11 mouse cellular contexts compared by ENCODE assay signal in genomic region chr7:142720725-142721124, GRCm38 (mm10). TPM values are rescaled to one million over a fixed set of nuclear protein-coding genes. Genes with fewer than 3 reads are reported as not detected.
DNase-seq lines count a peak whose midpoint lies in the region; ATAC-seq and TF ChIP-seq lines count a peak whose summit lies in the region.
"Had no signal": no experiment of that assay in that cellular context is flagged by ENCODE, and none has a peak within 500 bp of the region (broad histone marks: within the 10 kb centered on the region; RNA-seq: fewer than 3 reads in every experiment).

No protein-coding gene starts in this region.

- no peak for TF ChIP-seq CTCF in thymus, adult 2 months (IDR thresholded peaks at IDR 0.05; ENCODE audit: borderline replicate concordance, control insufficient read depth, extremely low read depth, insufficient read depth, low read length, poor library complexity)

- H3K36me3 ChIP-seq in hindbrain, embryonic 14.5 days (replicated peaks; ENCODE audit: control insufficient read depth, insufficient read depth) = no peaks in the 10 kb centered on the region
- no peaks in the 10 kb centered on the region for H3K36me3 ChIP-seq in hindbrain, embryonic 12.5 days
- no peaks in the 10 kb centered on the region for H3K36me3 ChIP-seq in thymus, adult 2 months (ENCODE audit: control insufficient read depth, insufficient read depth, low read length)

- no peak overlapping the region for H3K27ac ChIP-seq in hindbrain, embryonic 14.5 days
- H3K27ac ChIP-seq in hindbrain, embryonic 12.5 days = no peak overlapping the region
- H3K27ac ChIP-seq in thymus, adult 2 months (ENCODE audit: control insufficient read depth, insufficient read depth, low read length) = no peak overlapping the region

- peak; percentile 68 for DNase-seq in hindbrain, embryonic 14.5 days (ENCODE audit: low spot score)
- DNase-seq in thymus, adult 2 months = peak; percentile 34
- no peak for DNase-seq in thymus, adult 18-20 months
- peak; percentile 53 to 57 for DNase-seq in adrenal gland, postnatal 36 days
- peak; percentile 52 for DNase-seq in kidney, postnatal 10 days
- DNase-seq in retina, adult 2 months (ENCODE audit: low read depth, low spot score) = peak; percentile 15

- no peak overlapping the region for H3K4me3 ChIP-seq in hindbrain, embryonic 14.5 days (replicated peaks; ENCODE audit: low read length)
- H3K4me3 ChIP-seq in hindbrain, embryonic 12.5 days = no peak overlapping the region
- no peak overlapping the region for H3K4me3 ChIP-seq in thymus, adult 2 months (ENCODE audit: control insufficient read depth, insufficient read depth, low read length)

- no peak for TF ChIP-seq POLR2A in thymus, adult 2 months (IDR thresholded peaks at IDR 0.05; ENCODE audit: control insufficient read depth, extremely low read depth, insufficient read depth, low read length, poor library complexity)

- no peaks in the 10 kb centered on the region for H3K9me3 ChIP-seq in hindbrain, embryonic 14.5 days (ENCODE audit: control insufficient read depth, low read length)
- no peaks in the 10 kb centered on the region for H3K9me3 ChIP-seq in hindbrain, embryonic 12.5 days (replicated peaks)

- H3K4me1 ChIP-seq in hindbrain, embryonic 14.5 days (replicated peaks; ENCODE audit: control insufficient read depth, insufficient read depth, low read length) = no peaks in the 10 kb centered on the region
- H3K4me1 ChIP-seq in hindbrain, embryonic 12.5 days = no peaks in the 10 kb centered on the region
- no peaks in the 10 kb centered on the region for H3K4me1 ChIP-seq in thymus, adult 2 months (replicated peaks; ENCODE audit: control insufficient read depth, insufficient read depth, low read length)

- no peak overlapping the region for H3K9ac ChIP-seq in hindbrain, embryonic 14.5 days
- H3K9ac ChIP-seq in hindbrain, embryonic 12.5 days = no peak overlapping the region

- H3K4me2 ChIP-seq in hindbrain, embryonic 14.5 days (replicated peaks) = no peak overlapping the region
- H3K4me2 ChIP-seq in hindbrain, embryonic 12.5 days (replicated peaks) = no peak overlapping the region

- H3K27me3 ChIP-seq in hindbrain, embryonic 14.5 days (ENCODE audit: control insufficient read depth, insufficient read depth, low read length) = no peaks in the 10 kb centered on the region
- no peaks in the 10 kb centered on the region for H3K27me3 ChIP-seq in hindbrain, embryonic 12.5 days
- no peaks in the 10 kb centered on the region for H3K27me3 ChIP-seq in thymus, adult 2 months (ENCODE audit: control insufficient read depth, insufficient read depth, low read length)

- WGBS in hindbrain, embryonic 14.5 days = 2% methylated on average over 2 of the region's 2 CpGs
- WGBS in hindbrain, embryonic 12.5 days = 4% methylated on average over 2 of the region's 2 CpGs
- WGBS in thymus, adult 2 months = 3% methylated on average over 2 of the region's 2 CpGs

- no peak for ATAC-seq in hindbrain, embryonic 14.5 days (ENCODE audit: low FRiP score)
- ATAC-seq in hindbrain, embryonic 12.5 days (ENCODE audit: low FRiP score) = no peak
- no peak for ATAC-seq in erythroid progenitor cell, adult 5-6 weeks (replicated peaks; ENCODE audit: low FRiP score, poor library complexity, severe bottlenecking)

RNA-seq across cellular contexts. Expression of gene Ins2, which starts 22.5 kb away (rescaled TPM):
- polyA plus RNA-seq in hindbrain, embryonic 14.5 days (2014; fragmentation: Nextera tagmentation; extraction: Ambion mirVana) = 3.1 and 4.0 TPM in 2 replicates
- polyA plus RNA-seq in hindbrain, embryonic 12.5 days (2016; fragmentation: Nextera tagmentation; extraction: Ambion mirVana) = 0.60 TPM in 1 of 2 replicates, not detected in the other
- 4.2 and 6.6 TPM in 2 replicates for polyA plus RNA-seq in thymus, adult 2 months (2012; rRNA removed)
- not detected for total RNA-seq in adrenal gland, postnatal 36 days (2021)
- total RNA-seq in erythroid progenitor cell, adult 5-6 weeks (2015; ENCODE audit: low replicate concordance) = not detected in 2 replicates
- not detected in 2 replicates for total RNA-seq in erythroid progenitor cell, adult 5-6 weeks (2017; ENCODE audit: low replicate concordance)
- polyA plus RNA-seq: frontal cortex, adult 2 months; stomach, embryonic 14.5 days had no signal

RNA-seq across cellular contexts. Expression of gene Gm49394, which starts 51.0 kb away (rescaled TPM):
- not detected in 2 replicates for polyA plus RNA-seq in hindbrain, embryonic 14.5 days (2014; fragmentation: Nextera tagmentation; extraction: Ambion mirVana)
- polyA plus RNA-seq in hindbrain, embryonic 12.5 days (2016; fragmentation: Nextera tagmentation; extraction: Ambion mirVana) = not detected in 2 replicates
- polyA plus RNA-seq in thymus, adult 2 months (2012; rRNA removed) = 0.04 and 0.11 TPM in 2 replicates
- total RNA-seq in adrenal gland, postnatal 36 days (2021) = not detected
- not detected in 2 replicates for total RNA-seq in erythroid progenitor cell, adult 5-6 weeks (2015; ENCODE audit: low replicate concordance)
- not detected in 2 replicates for total RNA-seq in erythroid progenitor cell, adult 5-6 weeks (2017; ENCODE audit: low replicate concordance)
- polyA plus RNA-seq: liver, embryonic 16.5 days; stomach, embryonic 14.5 days had no signal

RNA-seq across cellular contexts. Expression of gene Igf2, which starts 54.1 kb away (rescaled TPM):
- polyA plus RNA-seq in hindbrain, embryonic 14.5 days (2014; fragmentation: Nextera tagmentation; extraction: Ambion mirVana) = 141 and 194 TPM in 2 replicates
- polyA plus RNA-seq in hindbrain, embryonic 12.5 days (2016; fragmentation: Nextera tagmentation; extraction: Ambion mirVana) = 323 and 363 TPM in 2 replicates
- 7.5 and 13.8 TPM in 2 replicates for polyA plus RNA-seq in thymus, adult 2 months (2012; rRNA removed)
- 1 to 10 TPM; 8.1 to 9.0 TPM for total RNA-seq in adrenal gland, postnatal 36 days (2021)
- not detected in 2 replicates for total RNA-seq in erythroid progenitor cell, adult 5-6 weeks (2015; ENCODE audit: low replicate concordance)
- total RNA-seq in erythroid progenitor cell, adult 5-6 weeks (2017; ENCODE audit: low replicate concordance) = not detected in 2 replicates

Comparison
In these comparisons a context has a peak if more than half of its experiments do, and no peak if none do; other contexts are left out.
1. DNase-seq: peak in hindbrain, embryonic 14.5 days (single experiment), thymus, adult 2 months (single experiment), adrenal gland, postnatal 36 days (2 of 2), kidney, postnatal 10 days (single experiment) and retina, adult 2 months (single experiment); none in thymus, adult 18-20 months (0 of 2).